In genomic region chr19:40544856-40545255, GRCm38 (mm10) we compare ENCODE assay signal across 8 mouse cellular contexts. TPM values are rescaled to one million over a fixed set of nuclear protein-coding genes. Genes with fewer than 3 reads are reported as not detected.
DNase-seq lines count a peak whose midpoint lies in the region; ATAC-seq lines count a peak whose summit lies in the region.

No protein-coding gene starts in this region.

- DNase-seq in 416B (ENCODE audit: low read depth) (peak; percentile 70), MN1 (ENCODE audit: low spot score) (peak; percentile 57)
- peak; percentile 66 for DNase-seq in cerebellum, adult 9-10 months
- peak; percentile 27 to 63 for DNase-seq in frontal cortex, postnatal 25 days (ENCODE audit: low spot score in 2 of 2)
- peak; percentile 67 for DNase-seq in kidney, adult 9 months
- peak; percentile 50 for DNase-seq in liver, embryonic 11.5 days (ENCODE audit: low spot score)
- peak; percentile 76 for DNase-seq in neural tube, embryonic 11.5 days (ENCODE audit: low spot score)
- DNase-seq in thymus, postnatal 10 days (ENCODE audit: low spot score in 2 of 2), result peak; percentile 19 to 66

- H3K4me3 ChIP-seq in liver, embryonic 11.5 days (ENCODE audit: low read depth, low read length), result no peak overlapping the region
- H3K4me3 ChIP-seq in neural tube, embryonic 11.5 days (ENCODE audit: low read depth, low read length), result no peak overlapping the region

- H3K4me1 ChIP-seq in liver, embryonic 11.5 days (replicated peaks; ENCODE audit: control insufficient read depth, insufficient read depth, low read length), result no peaks in the 10 kb centered on the region
- no peaks in the 10 kb centered on the region for H3K4me1 ChIP-seq in neural tube, embryonic 11.5 days (ENCODE audit: control insufficient read depth, insufficient read depth, low read length)

- H3K36me3 ChIP-seq in liver, embryonic 11.5 days (ENCODE audit: control insufficient read depth, insufficient read depth, low read length), result no peaks in the 10 kb centered on the region
- no peaks in the 10 kb centered on the region for H3K36me3 ChIP-seq in neural tube, embryonic 11.5 days (ENCODE audit: control insufficient read depth, insufficient read depth, low read length)

- H3K27me3 ChIP-seq in liver, embryonic 11.5 days (replicated peaks; ENCODE audit: control insufficient read depth, insufficient read depth, low read length), result no peaks in the 10 kb centered on the region
- H3K27me3 ChIP-seq in neural tube, embryonic 11.5 days (ENCODE audit: control insufficient read depth, insufficient read depth, low read length), result no peaks in the 10 kb centered on the region

- ATAC-seq in liver, embryonic 11.5 days (replicated peaks; ENCODE audit: low FRiP score), result peak; percentile 51; the same call in 1 of the 2 replicates
- ATAC-seq in neural tube, embryonic 11.5 days (ENCODE audit: insufficient read depth, low FRiP score, low TSS enrichment), result peak; percentile 58; the same call in 1 of the 2 replicates

- no peak overlapping the region for H3K9ac ChIP-seq in liver, embryonic 11.5 days (ENCODE audit: low read depth, low read length)
- H3K9ac ChIP-seq in neural tube, embryonic 11.5 days (ENCODE audit: low read length), result no peak overlapping the region

- H3K27ac ChIP-seq in liver, embryonic 11.5 days (ENCODE audit: low read depth, low read length), result no peak overlapping the region
- no peak overlapping the region for H3K27ac ChIP-seq in neural tube, embryonic 11.5 days (ENCODE audit: low read depth, low read length)

- no peaks in the 10 kb centered on the region for H3K9me3 ChIP-seq in liver, embryonic 11.5 days (ENCODE audit: control insufficient read depth, low read length)
- H3K9me3 ChIP-seq in neural tube, embryonic 11.5 days (ENCODE audit: control insufficient read depth, low read length), result no peaks in the 10 kb centered on the region

- WGBS in liver, embryonic 11.5 days, result 11% methylated on average over 3 of the region's 3 CpGs
- 20% methylated on average over 3 of the region's 3 CpGs for WGBS in neural tube, embryonic 11.5 days

- no peak overlapping the region for H3K4me2 ChIP-seq in liver, embryonic 11.5 days
- no peak overlapping the region for H3K4me2 ChIP-seq in neural tube, embryonic 11.5 days (ENCODE audit: low read depth)

RNA-seq across cellular contexts. Expression of gene Sorbs1, which starts 31.3 kb away (rescaled TPM):
- 41.9 and 45.0 TPM in 2 replicates for polyA plus RNA-seq in liver, embryonic 11.5 days (2014; fragmentation: Nextera tagmentation; extraction: Ambion mirVana)
- 87.8 and 91.2 TPM in 2 replicates for polyA plus RNA-seq in neural tube, embryonic 11.5 days (2014; fragmentation: Nextera tagmentation; extraction: Ambion mirVana)

RNA-seq across cellular contexts. Expression of gene Aldh18a1, which starts 43.4 kb away (rescaled TPM):
- 103 and 114 TPM in 2 replicates for polyA plus RNA-seq in liver, embryonic 11.5 days (2014; fragmentation: Nextera tagmentation; extraction: Ambion mirVana)
- polyA plus RNA-seq in neural tube, embryonic 11.5 days (2014; fragmentation: Nextera tagmentation; extraction: Ambion mirVana), result 73.8 and 78.2 TPM in 2 replicates
